In genomic region chr1:37890025-37890652, GRCm38 (mm10) we compare ENCODE assay signal across 8 mouse cellular contexts. TPM values are rescaled to one million over a fixed set of nuclear protein-coding genes. Genes with fewer than 3 reads are reported as not detected.
DNase-seq lines count a peak whose midpoint lies in the region; ATAC-seq and TF ChIP-seq lines count a peak whose summit lies in the region.

Gene Mitd1, minus strand, starts transcription at chr1:37890411.
Gene Mrpl30, plus strand, starts transcription at chr1:37890477.

- TF ChIP-seq CTCF in G1E (IDR thresholded peaks at IDR 0.05; ENCODE audit: low read depth, low read length), result no peak
- 0 out of 2 replicates have a peak, but pooled peaks have one; percentile 12 for TF ChIP-seq CTCF in layer of hippocampus, adult 2 months (conservative IDR thresholded peaks at IDR 0.05)
- TF ChIP-seq CTCF in lung, embryonic 14.5 days (IDR thresholded peaks at IDR 0.05; ENCODE audit: low read depth), result no peak
- TF ChIP-seq CTCF in olfactory bulb, adult 2 months (IDR thresholded peaks at IDR 0.05; ENCODE audit: insufficient read depth, low read depth, low read length), result no peak
- TF ChIP-seq CTCF in thymus, adult 2 months (IDR thresholded peaks at IDR 0.05; ENCODE audit: borderline replicate concordance, control insufficient read depth, extremely low read depth, insufficient read depth, low read length, poor library complexity), result 0 out of 2 replicates have a peak, but pooled peaks have one; percentile 30

- H3K4me1 ChIP-seq in G1E (ENCODE audit: insufficient read depth, low read depth, low read length), result peaks cover 55% of the 10 kb centered on the region
- H3K4me1 ChIP-seq in forebrain, embryonic 16.5 days (replicated peaks; ENCODE audit: control insufficient read depth, insufficient read depth, low read length), result peaks cover 22% of the 10 kb centered on the region
- peaks cover 9% of the 10 kb centered on the region; the same call in 1 of the 2 replicates for H3K4me1 ChIP-seq in lung, embryonic 14.5 days (ENCODE audit: insufficient read depth)
- H3K4me1 ChIP-seq in olfactory bulb, adult 2 months (ENCODE audit: control insufficient read depth, insufficient read depth, low read length), result no peaks in the 10 kb centered on the region
- peaks cover 3% of the 10 kb centered on the region for H3K4me1 ChIP-seq in thymus, adult 2 months (replicated peaks; ENCODE audit: control insufficient read depth, insufficient read depth, low read length)

- H3K27ac ChIP-seq in forebrain, embryonic 16.5 days (ENCODE audit: low read length), result peak within 1 kb of the TSS; percentile 57
- H3K27ac ChIP-seq in layer of hippocampus, adult 2 months, result peak within 1 kb of the TSS; percentile 87
- H3K27ac ChIP-seq in lung, embryonic 14.5 days (ENCODE audit: low read depth), result peak within 1 kb of the TSS; percentile 83
- H3K27ac ChIP-seq in olfactory bulb, adult 2 months (ENCODE audit: insufficient read depth, low read depth, low read length), result peak within 1 kb of the TSS; percentile 67; the same call in 1 of the 2 replicates
- peak within 1 kb of the TSS; percentile 92 for H3K27ac ChIP-seq in thymus, adult 2 months (ENCODE audit: control insufficient read depth, insufficient read depth, low read length)

- peak; percentile 83 for DNase-seq in G1E (ENCODE audit: low spot score)
- DNase-seq in cerebellum, adult 18-20 months, result peak; percentile 86 to 93
- DNase-seq in heart, postnatal 36 days, result peak; percentile 90 to 92
- peak; percentile 87 to 90 for DNase-seq in layer of hippocampus, adult 2 months (ENCODE audit: low spot score in 2 of 2)
- peak; percentile 97 for DNase-seq in lung, embryonic 14.5 days
- DNase-seq in thymus, adult 2 months, result peak; percentile 85

- peaks cover 71% of the 10 kb centered on the region for H3K36me3 ChIP-seq in G1E (replicated peaks)
- peaks cover 3% of the 10 kb centered on the region; the same call in 1 of the 2 replicates for H3K36me3 ChIP-seq in forebrain, embryonic 16.5 days (ENCODE audit: control insufficient read depth, insufficient read depth)
- H3K36me3 ChIP-seq in lung, embryonic 14.5 days (ENCODE audit: insufficient read depth), result peaks cover 11% of the 10 kb centered on the region
- H3K36me3 ChIP-seq in thymus, adult 2 months (ENCODE audit: control insufficient read depth, insufficient read depth, low read length), result peaks cover 7% of the 10 kb centered on the region

- no peaks in the 10 kb centered on the region for H3K27me3 ChIP-seq in G1E (ENCODE audit: insufficient read depth, low read length)
- no peaks in the 10 kb centered on the region for H3K27me3 ChIP-seq in forebrain, embryonic 16.5 days (replicated peaks; ENCODE audit: control insufficient read depth, insufficient read depth, low read length)
- H3K27me3 ChIP-seq in lung, embryonic 14.5 days (ENCODE audit: insufficient read depth, low read length), result no peaks in the 10 kb centered on the region
- H3K27me3 ChIP-seq in thymus, adult 2 months (ENCODE audit: control insufficient read depth, insufficient read depth, low read length), result no peaks in the 10 kb centered on the region

- peak within 1 kb of the TSS; percentile 73 for H3K4me2 ChIP-seq in forebrain, embryonic 16.5 days (ENCODE audit: low read length)
- peak within 1 kb of the TSS; percentile 61 for H3K4me2 ChIP-seq in lung, embryonic 14.5 days

- under 1% methylated on average over 41 of the region's 41 CpGs for WGBS in forebrain, embryonic 16.5 days
- under 1% methylated on average over 41 of the region's 41 CpGs for WGBS in lung, embryonic 14.5 days
- under 1% methylated on average over 41 of the region's 41 CpGs for WGBS in olfactory bulb, adult 2 months
- under 1% methylated on average over 41 of the region's 41 CpGs for WGBS in thymus, adult 2 months

- peak within 1 kb of the TSS; percentile 77 for H3K4me3 ChIP-seq in G1E (ENCODE audit: low read depth, low read length)
- peak within 1 kb of the TSS; percentile 84 for H3K4me3 ChIP-seq in forebrain, embryonic 16.5 days (replicated peaks; ENCODE audit: low read length)
- H3K4me3 ChIP-seq in layer of hippocampus, adult 2 months, result peak within 1 kb of the TSS; percentile 74
- peak within 1 kb of the TSS; percentile 73 for H3K4me3 ChIP-seq in lung, embryonic 14.5 days (ENCODE audit: low read depth, low read length)
- H3K4me3 ChIP-seq in olfactory bulb, adult 2 months (ENCODE audit: insufficient read depth, low read depth, low read length), result peak within 1 kb of the TSS; percentile 92
- H3K4me3 ChIP-seq in thymus, adult 2 months (ENCODE audit: control insufficient read depth, insufficient read depth, low read length), result peak within 1 kb of the TSS; percentile 75

- ATAC-seq in G1E (ENCODE audit: extremely low read depth, insufficient number of reproducible peaks, low FRiP score, poor library complexity, severe bottlenecking), result peak; percentile 84
- ATAC-seq in forebrain, embryonic 16.5 days, result peak; percentile 95
- ATAC-seq in lung, embryonic 14.5 days (ENCODE audit: insufficient read depth), result peak; percentile 94

- peak within 1 kb of the TSS; percentile 79 for H3K9ac ChIP-seq in forebrain, embryonic 16.5 days (replicated peaks; ENCODE audit: low read depth, low read length)
- peak within 1 kb of the TSS; percentile 69 for H3K9ac ChIP-seq in lung, embryonic 14.5 days

- TF ChIP-seq POLR2A in olfactory bulb, adult 2 months (IDR thresholded peaks at IDR 0.05; ENCODE audit: insufficient read depth, low read depth, low read length), result peak; percentile 77
- TF ChIP-seq POLR2A in thymus, adult 2 months (IDR thresholded peaks at IDR 0.05; ENCODE audit: control insufficient read depth, extremely low read depth, insufficient read depth, low read length, poor library complexity), result peak; percentile 84

- H3K9me3 ChIP-seq in G1E (replicated peaks), result no peaks in the 10 kb centered on the region
- no peaks in the 10 kb centered on the region for H3K9me3 ChIP-seq in forebrain, embryonic 16.5 days (ENCODE audit: control insufficient read depth, low read length)
- H3K9me3 ChIP-seq in lung, embryonic 14.5 days (ENCODE audit: low read depth, low read length), result no peaks in the 10 kb centered on the region

- intact Hi-C loops in heart, postnatal 36 days (cut with DNase I), result loop anchor here (1.0 to 5.0 kb wide), 3 partner anchors 25 to 237 kb away; partner anchors contain the start of genes Rev1 and Txndc9

RNA-seq across cellular contexts. Expression of gene Mitd1, which starts in this region (rescaled TPM):
- total RNA-seq in G1E (2014; fragmentation: Nextera tagmentation) (51.3 and 68.6 TPM in 2 replicates), G1E (2017) (112 and 115 TPM in 2 replicates)
- polyA plus RNA-seq in G1E (2012), result 5.5 and 8.6 TPM in 2 replicates
- 18.5 and 19.0 TPM in 2 replicates for polyA plus RNA-seq in forebrain, embryonic 16.5 days (2015; fragmentation: Nextera tagmentation; extraction: Ambion mirVana)
- total RNA-seq in heart, postnatal 36 days (2021), result 1 to 10 TPM; 3.4 to 4.9 TPM
- 10 to 100 TPM; 11.0 to 12.2 TPM for total RNA-seq in layer of hippocampus, adult 2 months (2021)
- 24.2 and 26.4 TPM in 2 replicates for polyA plus RNA-seq in lung, embryonic 14.5 days (2014; fragmentation: Nextera tagmentation; extraction: Ambion mirVana)
- not detected in 2 replicates for polyA plus RNA-seq in olfactory bulb, adult 2 months (2012; ENCODE audit: insufficient read depth, insufficient read length, low replicate concordance, missing spikeins)
- polyA plus RNA-seq in thymus, adult 2 months (2012; rRNA removed), result 13.7 and 20.0 TPM in 2 replicates

RNA-seq across cellular contexts. Expression of gene Mrpl30, which starts in this region (rescaled TPM):
- total RNA-seq in G1E (2014; fragmentation: Nextera tagmentation), result 249 and 299 TPM in 2 replicates
- total RNA-seq in G1E (2017), result 412 and 469 TPM in 2 replicates
- 43.2 and 76.5 TPM in 2 replicates for polyA plus RNA-seq in G1E (2012)
- 251 and 262 TPM in 2 replicates for polyA plus RNA-seq in forebrain, embryonic 16.5 days (2015; fragmentation: Nextera tagmentation; extraction: Ambion mirVana)
- 100 to 1,000 TPM; 396 to 431 TPM for total RNA-seq in heart, postnatal 36 days (2021)
- total RNA-seq in layer of hippocampus, adult 2 months (2021), result 100 to 1,000 TPM; 134 to 142 TPM
- 247 and 261 TPM in 2 replicates for polyA plus RNA-seq in lung, embryonic 14.5 days (2014; fragmentation: Nextera tagmentation; extraction: Ambion mirVana)
- not detected in 2 replicates for polyA plus RNA-seq in olfactory bulb, adult 2 months (2012; ENCODE audit: insufficient read depth, insufficient read length, low replicate concordance, missing spikeins)
- polyA plus RNA-seq in thymus, adult 2 months (2012; rRNA removed), result 47.2 and 56.4 TPM in 2 replicates

Comparison
In these comparisons a context has a peak if more than half of its experiments do, and no peak if none do; other contexts are left out.
1. Peak in every context shown above with its lines: DNase-seq, ATAC-seq, H3K4me3 ChIP-seq and H3K27ac ChIP-seq.
2. RNA of gene Mrpl30 (polyA plus RNA-seq): 251 to 262 TPM in forebrain, embryonic 16.5 days, 247 to 261 TPM in lung, embryonic 14.5 days, 43.2 to 76.5 TPM in G1E and 47.2 to 56.4 TPM in thymus, adult 2 months; not detected in olfactory bulb, adult 2 months; every median in the first group is over 10 times any median in the second.
3. CTCF ChIP-seq: peak in layer of hippocampus, adult 2 months (single experiment) and thymus, adult 2 months (single experiment); none in G1E (single experiment), lung, embryonic 14.5 days (single experiment) and olfactory bulb, adult 2 months (single experiment).